Mouse (Mus musculus): ENCODE data around the gene Faap24. TPM values are rescaled to one million over a fixed set of nuclear protein-coding genes. Genes with fewer than 3 reads are reported as not detected.

Faap24 gene
- polyA plus RNA-seq, 1 experiment from 2014 or later: 26.2 TPM

- no peak for DNase-seq (ENCODE audit: low spot score, missing footprints)
- WGBS: 85% methylated on average over 7 of the region's 7 CpGs
Measured at GRCm38 (mm10) chr7:35374265-35374664, 22.4 kb downstream of the Faap24 start.

GRCm38 (mm10) chr7:35373146-35373989 is 23.3 kb downstream of the Faap24 start:
- Histone ChIP-seq H3K27me3 (ENCODE audit: control insufficient read depth, insufficient read depth, low read length) (no peaks in the 10 kb centered on the region), H3K4me3 (ENCODE audit: low read depth, low read length) (no peak overlapping the region), H3K4me2 (no peak overlapping the region), H3K4me1 (ENCODE audit: control insufficient read depth, insufficient read depth, low read length) (no peaks in the 10 kb centered on the region), H3K9me3 (ENCODE audit: control insufficient read depth, low read length) (no peaks in the 10 kb centered on the region; the same call in 1 of the 2 replicates), H3K9ac (ENCODE audit: low read length) (no peak overlapping the region), H3K27ac (ENCODE audit: low read depth, low read length) (no peak overlapping the region), H3K36me3 (ENCODE audit: control insufficient read depth, insufficient read depth, low read length) (no peaks in the 10 kb centered on the region)
- no peak for DNase-seq (ENCODE audit: low spot score, missing footprints)
- WGBS: 74% methylated on average over 16 of the region's 16 CpGs
- ATAC-seq (ENCODE audit: low FRiP score): no peak

More at GRCm38 (mm10) chr7:35374265-35374664, 22.4 kb downstream of the Faap24 start:
- no peaks in the 10 kb centered on the region for H3K36me3 ChIP-seq (ENCODE audit: control insufficient read depth, insufficient read depth, low read length)
- H3K4me3 ChIP-seq (ENCODE audit: low read depth, low read length): no peak overlapping the region
- ATAC-seq (ENCODE audit: low FRiP score): no peak
- H3K9me3 ChIP-seq (ENCODE audit: control insufficient read depth, low read length): no peaks in the 10 kb centered on the region; the same call in 1 of the 2 replicates
- H3K4me1 ChIP-seq (ENCODE audit: control insufficient read depth, insufficient read depth, low read length): no peaks in the 10 kb centered on the region
- H3K9ac ChIP-seq (ENCODE audit: low read length): no peak overlapping the region
- H3K27ac ChIP-seq (ENCODE audit: low read depth, low read length): no peak overlapping the region
- H3K4me2 ChIP-seq: no peak overlapping the region
- H3K27me3 ChIP-seq (ENCODE audit: control insufficient read depth, insufficient read depth, low read length): no peaks in the 10 kb centered on the region

- Histone ChIP-seq H3K4me1 (ENCODE audit: control insufficient read depth, insufficient read depth, low read length) (no peaks in the 10 kb centered on the region), H3K4me3 (ENCODE audit: low read depth, low read length) (no peak overlapping the region), H3K9ac (ENCODE audit: low read length) (no peak overlapping the region), H3K27me3 (ENCODE audit: control insufficient read depth, insufficient read depth, low read length) (no peaks in the 10 kb centered on the region), H3K36me3 (ENCODE audit: control insufficient read depth, insufficient read depth, low read length) (no peaks in the 10 kb centered on the region), H3K9me3 (ENCODE audit: control insufficient read depth, low read length) (no peaks in the 10 kb centered on the region; the same call in 1 of the 2 replicates), H3K4me2 (no peak overlapping the region), H3K27ac (ENCODE audit: low read depth, low read length) (no peak overlapping the region)
- no peak for DNase-seq (ENCODE audit: low spot score, missing footprints)
- 94% methylated on average over 14 of the region's 14 CpGs for WGBS
- no peak for ATAC-seq (ENCODE audit: low FRiP score)
Measured at GRCm38 (mm10) chr7:35372483-35373017, 24.1 kb downstream of the Faap24 start.

- Histone ChIP-seq H3K9ac (ENCODE audit: low read length) (peak overlapping the region; percentile 27; the same call in 1 of the 2 replicates), H3K4me2 (no peak overlapping the region), H3K36me3 (ENCODE audit: control insufficient read depth, insufficient read depth, low read length) (no peaks in the 10 kb centered on the region), H3K9me3 (ENCODE audit: control insufficient read depth, low read length) (no peaks in the 10 kb centered on the region; the same call in 1 of the 2 replicates), H3K27ac (ENCODE audit: low read depth, low read length) (no peak overlapping the region), H3K4me1 (ENCODE audit: control insufficient read depth, insufficient read depth, low read length) (no peaks in the 10 kb centered on the region), H3K4me3 (ENCODE audit: low read depth, low read length) (no peak overlapping the region), H3K27me3 (ENCODE audit: control insufficient read depth, insufficient read depth, low read length) (no peaks in the 10 kb centered on the region)
- ATAC-seq (ENCODE audit: low FRiP score): peak; percentile 38; the same call in 1 of the 2 replicates
- DNase-seq (ENCODE audit: low spot score, missing footprints): peak; percentile 86
- WGBS: 19% methylated on average over 14 of the region's 14 CpGs
Measured at GRCm38 (mm10) chr7:35371096-35371495, 25.5 kb downstream of the Faap24 start.

GRCm38 (mm10) chr7:35365161-35365910 is 31.3 kb downstream of the Faap24 start:
- Histone ChIP-seq H3K36me3 (ENCODE audit: control insufficient read depth, insufficient read depth, low read length) (no peaks in the 10 kb centered on the region), H3K27me3 (ENCODE audit: control insufficient read depth, insufficient read depth, low read length) (no peaks in the 10 kb centered on the region), H3K4me2 (no peak overlapping the region), H3K4me3 (ENCODE audit: low read depth, low read length) (no peak overlapping the region), H3K4me1 (ENCODE audit: control insufficient read depth, insufficient read depth, low read length) (no peaks in the 10 kb centered on the region), H3K9me3 (ENCODE audit: control insufficient read depth, low read length) (no peaks in the 10 kb centered on the region; the same call in 1 of the 2 replicates), H3K9ac (ENCODE audit: low read length) (no peak overlapping the region), H3K27ac (ENCODE audit: low read depth, low read length) (no peak overlapping the region)
- ATAC-seq (ENCODE audit: low FRiP score) (no peak), DNase-seq (ENCODE audit: low spot score, missing footprints) (peak; percentile 71)
- WGBS: 77% methylated on average over 12 of the region's 12 CpGs

GRCm38 (mm10) chr7:35362868-35363267 is 33.8 kb downstream of the Faap24 start:
- Histone ChIP-seq H3K9me3 (ENCODE audit: control insufficient read depth, low read length) (no peaks in the 10 kb centered on the region), H3K36me3 (ENCODE audit: control insufficient read depth, insufficient read depth, low read length) (no peaks in the 10 kb centered on the region), H3K4me1 (ENCODE audit: control insufficient read depth, insufficient read depth, low read length) (no peaks in the 10 kb centered on the region), H3K4me2 (no peak overlapping the region), H3K4me3 (ENCODE audit: low read depth, low read length) (no peak overlapping the region), H3K9ac (ENCODE audit: low read length) (no peak overlapping the region), H3K27me3 (ENCODE audit: control insufficient read depth, insufficient read depth, low read length) (no peaks in the 10 kb centered on the region), H3K27ac (ENCODE audit: low read depth, low read length) (no peak overlapping the region)
- DNase-seq (ENCODE audit: low spot score, missing footprints) (peak; percentile 57), ATAC-seq (ENCODE audit: low FRiP score) (no peak)
- 85% methylated on average over 5 of the region's 5 CpGs for WGBS

GRCm38 (mm10) chr7:35362253-35362652 is 34.4 kb downstream of the Faap24 start:
- H3K4me1 ChIP-seq (ENCODE audit: control insufficient read depth, insufficient read depth, low read length): no peaks in the 10 kb centered on the region
- H3K27ac ChIP-seq (ENCODE audit: low read depth, low read length): no peak overlapping the region
- no peak overlapping the region for H3K4me2 ChIP-seq
- 78% methylated on average over 5 of the region's 5 CpGs for WGBS
- ATAC-seq (ENCODE audit: low FRiP score) (no peak), DNase-seq (ENCODE audit: low spot score, missing footprints) (peak; percentile 72)
- no peaks in the 10 kb centered on the region for H3K9me3 ChIP-seq (ENCODE audit: control insufficient read depth, low read length)
- H3K27me3 ChIP-seq (ENCODE audit: control insufficient read depth, insufficient read depth, low read length): no peaks in the 10 kb centered on the region
- H3K4me3 ChIP-seq (ENCODE audit: low read depth, low read length): no peak overlapping the region
- no peaks in the 10 kb centered on the region for H3K36me3 ChIP-seq (ENCODE audit: control insufficient read depth, insufficient read depth, low read length)
- no peak overlapping the region for H3K9ac ChIP-seq (ENCODE audit: low read length)

- ATAC-seq (ENCODE audit: low FRiP score) (no peak), DNase-seq (ENCODE audit: low spot score, missing footprints) (no peak)
- H3K36me3 ChIP-seq (ENCODE audit: control insufficient read depth, insufficient read depth, low read length): no peaks in the 10 kb centered on the region
- 92% methylated on average over 12 of the region's 12 CpGs for WGBS
- no peaks in the 10 kb centered on the region for H3K27me3 ChIP-seq (ENCODE audit: control insufficient read depth, insufficient read depth, low read length)
- no peak overlapping the region for H3K4me2 ChIP-seq
- H3K9ac ChIP-seq (ENCODE audit: low read length): no peak overlapping the region
- no peaks in the 10 kb centered on the region for H3K4me1 ChIP-seq (ENCODE audit: control insufficient read depth, insufficient read depth, low read length)
- H3K9me3 ChIP-seq (ENCODE audit: control insufficient read depth, low read length): no peaks in the 10 kb centered on the region
- H3K27ac ChIP-seq (ENCODE audit: low read depth, low read length): no peak overlapping the region
- H3K4me3 ChIP-seq (ENCODE audit: low read depth, low read length): no peak overlapping the region
Measured at GRCm38 (mm10) chr7:35357621-35358020, 39.0 kb downstream of the Faap24 start.

All from midbrain, embryonic 11.5 days (tissue).